Mouse (Mus musculus) right cerebral cortex, postnatal 36 days (tissue): ENCODE measurements at regions not wholly inside any gene's neighbourhood (a gene's known extent, or its start where the extent isn't known, plus 50 kb on each side); places are given as distances from the start of the nearest gene placed in this dataset.

Source experiments
- DNase-seq, 2 experiments: peaks; one replicate each; pipeline ENCODE4 v3.0.0; 2022; ENCODE audit warnings: low spot score in 2 of 2, mixed read lengths in 1 of 2

DNA sequence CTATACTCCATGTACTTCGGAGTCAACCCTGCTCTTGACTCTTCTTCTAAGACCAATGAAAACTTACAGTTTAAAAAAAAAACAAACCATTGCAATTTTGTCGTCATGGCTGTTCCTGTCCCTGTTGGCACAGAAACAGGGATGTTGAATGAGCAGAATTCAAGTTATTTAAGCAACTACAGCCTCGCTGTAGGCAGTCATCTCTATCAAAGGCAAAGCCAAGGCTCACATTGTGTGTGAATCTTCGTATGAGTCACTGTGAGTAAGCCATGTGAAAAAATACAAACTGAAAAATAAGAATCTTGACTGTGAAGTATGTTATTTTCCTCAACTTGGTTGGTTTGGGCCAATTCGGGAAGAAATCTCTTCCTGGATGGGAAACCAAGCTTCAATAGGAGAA is 81.9 kb upstream of the Vldlr start:
- DNase-seq = no peak

DNA sequence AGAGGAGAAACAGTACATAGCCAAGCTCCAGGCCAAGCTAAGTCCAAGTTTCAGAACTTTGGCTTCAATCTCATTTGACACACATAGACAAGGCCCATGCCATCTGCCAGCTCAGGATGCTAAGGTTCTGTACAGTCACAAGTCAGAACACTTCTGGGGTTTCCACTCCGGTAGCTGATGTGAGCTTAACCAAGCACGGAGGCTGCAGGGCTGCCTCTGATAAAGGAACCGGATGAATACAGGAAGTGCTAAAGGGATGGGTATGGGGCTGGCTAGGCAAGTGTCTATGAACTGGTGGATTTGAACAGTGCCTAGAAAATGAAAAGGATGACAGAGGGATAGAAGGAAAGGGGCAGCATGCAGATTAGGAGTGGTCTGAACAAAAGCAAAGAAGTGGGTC is 75.4 kb upstream of the Vldlr start:
- no peak for DNase-seq

DNA sequence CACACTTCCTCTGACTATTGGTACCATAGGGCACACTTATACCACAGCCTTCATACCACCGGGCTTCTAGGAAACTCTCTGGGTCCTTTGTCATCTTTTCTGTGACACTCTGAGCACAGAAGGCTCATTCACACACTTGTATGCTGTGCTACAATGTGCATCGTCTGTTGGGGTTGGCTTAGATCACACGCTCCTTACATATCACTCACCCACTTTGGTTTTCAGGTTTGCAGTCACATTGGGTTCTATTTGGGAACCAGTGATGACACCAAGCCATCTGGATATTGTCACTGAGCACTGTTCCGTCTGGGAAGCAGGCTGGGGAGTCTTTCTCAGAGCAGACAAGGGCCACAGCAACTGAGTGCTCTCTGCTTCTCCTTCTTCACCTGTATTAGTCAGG is 74.1 kb upstream of the Vldlr start:
- no peak for DNase-seq

DNA sequence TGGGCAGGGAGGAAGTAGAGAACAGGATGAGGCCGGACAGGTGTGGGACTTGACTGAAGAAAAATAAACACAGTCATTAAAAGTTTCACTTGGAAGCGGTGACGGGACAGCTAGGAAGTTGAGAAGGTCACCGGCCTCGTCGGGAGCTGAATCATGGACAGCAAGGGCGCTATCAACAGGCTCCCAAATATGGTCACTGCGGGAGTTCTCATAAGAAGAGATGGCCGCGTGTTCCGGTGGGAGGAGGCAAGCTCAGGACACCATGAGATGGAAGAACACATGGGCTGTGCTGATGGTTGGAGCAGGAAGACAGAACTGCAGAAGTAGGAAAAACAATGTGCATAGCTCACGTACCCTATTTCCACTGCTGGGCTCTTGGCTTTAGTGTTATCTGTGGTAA is 68.9 kb upstream of the Vldlr start:
- DNase-seq = no peak

DNA sequence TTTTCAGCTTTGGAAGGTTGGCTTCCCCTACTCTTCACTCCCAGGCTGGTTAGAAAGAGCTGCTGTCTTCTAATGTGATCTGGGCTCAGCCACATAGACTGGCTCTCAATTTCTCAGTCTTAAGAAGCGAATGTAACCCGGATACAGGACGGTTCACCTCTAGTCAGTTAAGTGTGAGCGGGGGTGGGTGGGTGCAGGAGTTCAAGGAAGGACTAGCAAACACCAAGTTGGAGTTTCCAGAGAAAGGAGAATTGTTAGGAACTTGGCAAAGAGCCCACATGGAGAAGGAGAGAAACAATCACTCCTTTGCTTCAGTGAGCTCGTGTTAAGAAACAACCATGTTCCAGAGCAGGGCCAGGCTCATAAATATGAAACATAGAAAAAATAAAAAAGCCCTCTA is 68.0 kb upstream of the Vldlr start:
- DNase-seq = no peak

DNA sequence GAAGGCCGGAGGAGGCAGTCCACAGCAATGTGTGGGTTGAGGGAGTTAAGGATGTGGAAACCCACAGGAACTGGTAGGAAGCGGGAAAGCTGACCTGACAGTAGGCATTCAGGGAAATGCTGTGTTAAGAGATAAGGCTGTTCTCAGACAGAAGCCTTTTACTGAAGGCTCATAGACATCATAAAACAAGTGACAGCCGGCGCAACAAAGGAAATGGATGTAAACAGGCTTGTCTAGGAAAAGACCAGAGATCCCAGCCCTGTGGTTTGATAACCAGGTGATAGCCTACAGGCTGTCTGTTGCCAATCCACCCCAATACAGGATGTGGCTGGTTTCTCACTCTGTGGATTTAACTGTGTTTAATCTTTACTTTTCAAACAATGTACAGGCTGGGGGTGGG is 66.7 kb upstream of the Vldlr start:
- DNase-seq = no peak

- DNase-seq = no peak
These were observed 54.4 kb upstream of the Vldlr start for GRCm38 (mm10) chr19:27161933-27162332.
